Mouse (Mus musculus): ENCODE data around the gene Kcnj3.

Kcnj3 gene

GRCm38 (mm10) chr2:55503390-55504176 is 67.8 kb downstream of the Kcnj3 start:
- CTCF ChIA-PET: no interaction called here
- POLR2A ChIA-PET: interaction anchor here in 1 of 4 experiments (1.1 kb wide), 1 partner anchor 175 kb away, joined by 3 read pairs; no protein-coding TSS in a partner anchor

- POLR2A ChIA-PET: no interaction called here
Observed at GRCm38 (mm10) chr2:55505712-55506111, 69.9 kb downstream of the Kcnj3 start.

GRCm38 (mm10) chr2:55517297-55517696 is 81.5 kb downstream of the Kcnj3 start:
- CTCF ChIA-PET: interaction anchor here in 1 of 4 experiments (0.6 kb wide), 1 partner anchor 41 kb away, joined by 3 read pairs; no protein-coding TSS in a partner anchor

More at GRCm38 (mm10) chr2:55505712-55506111, 69.9 kb downstream of the Kcnj3 start:
- CTCF ChIA-PET: interaction anchor here in 1 of 4 experiments (0.6 kb wide), 1 partner anchor 221 kb away, joined by 7 read pairs; no protein-coding TSS in a partner anchor

GRCm38 (mm10) chr2:55532738-55533491 is 97.1 kb downstream of the Kcnj3 start:
- CTCF ChIA-PET: no interaction called here

More at GRCm38 (mm10) chr2:55517297-55517696, 81.5 kb downstream of the Kcnj3 start:
- POLR2A ChIA-PET: no interaction called here

GRCm38 (mm10) chr2:55534946-55535345 is 99.2 kb downstream of the Kcnj3 start:
- ChIA-PET POLR2A (no interaction called here), CTCF (no interaction called here)

More at GRCm38 (mm10) chr2:55532738-55533491, 97.1 kb downstream of the Kcnj3 start:
- POLR2A ChIA-PET: no interaction called here

GRCm38 (mm10) chr2:55535482-55535881 is 99.7 kb downstream of the Kcnj3 start:
- CTCF ChIA-PET: no interaction called here
- POLR2A ChIA-PET: no interaction called here

GRCm38 (mm10) chr2:55547612-55548011 is 111.8 kb downstream of the Kcnj3 start:
- POLR2A ChIA-PET: no interaction called here
- CTCF ChIA-PET: no interaction called here

GRCm38 (mm10) chr2:55558368-55558985 is 122.7 kb downstream of the Kcnj3 start:
- ChIA-PET CTCF (no interaction called here), POLR2A (no interaction called here)

GRCm38 (mm10) chr2:55569291-55569690 is 133.5 kb downstream of the Kcnj3 start:
- POLR2A ChIA-PET: no interaction called here
- CTCF ChIA-PET: interaction anchor here in 1 of 4 experiments (0.7 kb wide), 1 partner anchor 1594 kb away, joined by 3 read pairs; no protein-coding TSS in a partner anchor

GRCm38 (mm10) chr2:55571425-55571824 is 135.7 kb downstream of the Kcnj3 start:
- CTCF ChIA-PET: no interaction called here
- POLR2A ChIA-PET: no interaction called here

- ChIA-PET CTCF (no interaction called here), POLR2A (no interaction called here)
Observed at GRCm38 (mm10) chr2:55580286-55580685, 144.5 kb downstream of the Kcnj3 start.

GRCm38 (mm10) chr2:55591226-55591988 is 155.6 kb downstream of the Kcnj3 start:
- CTCF ChIA-PET: no interaction called here
- POLR2A ChIA-PET: no interaction called here
